Mouse (Mus musculus): Measurements from ENCODE around the gene Arv1. TPM values are rescaled to one million over a fixed set of nuclear protein-coding genes. Genes with fewer than 3 reads are reported as not detected.

Gene Arv1
- polyA plus RNA-seq, 1 experiment from 2014 or later = 22.5 TPM

GRCm38 (mm10) chr8:124758544-124758943 is 36.6 kb downstream of the Arv1 start:
- H3K4me1 ChIP-seq = peaks cover 14% of the 10 kb centered on the region
- no peak overlapping the region for H3K4me2 ChIP-seq
- 48% methylated on average over 3 of the region's 3 CpGs for WGBS
- no peaks in the 10 kb centered on the region for H3K27me3 ChIP-seq (replicated peaks)
- no peaks in the 10 kb centered on the region for H3K36me3 ChIP-seq
- no peak for ATAC-seq (ENCODE audit: insufficient read depth, low FRiP score, low read depth)
- H3K9ac ChIP-seq = no peak overlapping the region
- no peak overlapping the region for H3K4me3 ChIP-seq (replicated peaks)
- no peak overlapping the region for H3K27ac ChIP-seq
- no peaks in the 10 kb centered on the region for H3K9me3 ChIP-seq

- H3K9ac ChIP-seq = no peak overlapping the region
- H3K27ac ChIP-seq = no peak overlapping the region
- H3K36me3 ChIP-seq = no peaks in the 10 kb centered on the region
- no peak overlapping the region for H3K4me2 ChIP-seq
- H3K4me3 ChIP-seq (replicated peaks) = no peak overlapping the region
- no peaks in the 10 kb centered on the region for H3K27me3 ChIP-seq (replicated peaks)
- 66% methylated on average over 7 of the region's 7 CpGs for WGBS
- no peaks in the 10 kb centered on the region for H3K9me3 ChIP-seq
- H3K4me1 ChIP-seq = no peaks in the 10 kb centered on the region
- no peak for ATAC-seq (ENCODE audit: insufficient read depth, low FRiP score, low read depth)
These were observed 41.1 kb downstream of the Arv1 start for GRCm38 (mm10) chr8:124763061-124763460.

- H3K9me3 ChIP-seq = no peaks in the 10 kb centered on the region
- no peak overlapping the region for H3K27ac ChIP-seq
- H3K4me3 ChIP-seq (replicated peaks) = no peak overlapping the region
- H3K9ac ChIP-seq = no peak overlapping the region
- H3K27me3 ChIP-seq (replicated peaks) = no peaks in the 10 kb centered on the region
- no peaks in the 10 kb centered on the region for H3K4me1 ChIP-seq
- 48% methylated on average over 2 of the region's 2 CpGs for WGBS
- ATAC-seq (ENCODE audit: insufficient read depth, low FRiP score, low read depth) = no peak
- H3K36me3 ChIP-seq = no peaks in the 10 kb centered on the region
- no peak overlapping the region for H3K4me2 ChIP-seq
These were observed 50.5 kb downstream of the Arv1 start for GRCm38 (mm10) chr8:124772389-124772788.

DNA sequence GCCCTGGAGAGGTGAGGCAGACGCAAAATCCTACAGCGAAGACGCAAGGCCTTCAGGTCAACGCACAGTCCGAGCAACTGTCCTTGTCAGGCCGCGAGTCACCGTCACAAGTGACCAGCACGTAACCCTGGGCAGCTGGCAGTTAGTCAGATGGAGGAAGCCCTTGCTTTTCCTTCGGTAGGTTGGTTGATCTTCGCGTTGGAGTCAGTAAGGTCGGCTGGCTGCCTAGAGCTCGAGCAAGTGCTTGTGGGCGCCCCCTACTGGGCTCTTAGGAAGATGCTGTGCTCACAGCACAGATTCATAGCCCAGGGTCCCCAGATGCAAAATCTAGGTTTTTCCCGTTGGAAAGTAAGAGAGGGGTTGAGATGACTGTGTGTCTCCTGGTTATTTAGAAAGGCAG is 53.8 kb downstream of the Arv1 start:
- H3K27ac ChIP-seq = no peak overlapping the region
- H3K4me2 ChIP-seq = peak overlapping the region; percentile 46
- no peak overlapping the region for H3K9ac ChIP-seq
- 0 out of 2 replicates have a peak overlapping the region, but pooled peaks have one; percentile 15 for H3K4me3 ChIP-seq (replicated peaks)
- no peaks in the 10 kb centered on the region for H3K27me3 ChIP-seq (replicated peaks)
- no peaks in the 10 kb centered on the region for H3K36me3 ChIP-seq
- no peak for ATAC-seq (ENCODE audit: insufficient read depth, low FRiP score, low read depth)
- WGBS = 15% methylated on average over 16 of the region's 16 CpGs
- H3K9me3 ChIP-seq = no peaks in the 10 kb centered on the region
- H3K4me1 ChIP-seq = 0 out of 2 replicates have a peak, but pooled peaks cover 3% of the 10 kb centered on the region

- H3K4me1 ChIP-seq = 0 out of 2 replicates have a peak, but pooled peaks cover 3% of the 10 kb centered on the region
- no peaks in the 10 kb centered on the region for H3K27me3 ChIP-seq (replicated peaks)
- H3K9me3 ChIP-seq = no peaks in the 10 kb centered on the region
- H3K36me3 ChIP-seq = no peaks in the 10 kb centered on the region
- ATAC-seq (ENCODE audit: insufficient read depth, low FRiP score, low read depth) = peak; percentile 40
- H3K4me3 ChIP-seq (replicated peaks) = no peak overlapping the region
- no peak overlapping the region for H3K27ac ChIP-seq
- H3K4me2 ChIP-seq = no peak overlapping the region
- no peak overlapping the region for H3K9ac ChIP-seq
- WGBS = 5% methylated on average over 7 of the region's 7 CpGs
These were observed 58.3 kb downstream of the Arv1 start for GRCm38 (mm10) chr8:124780236-124780635.

DNA sequence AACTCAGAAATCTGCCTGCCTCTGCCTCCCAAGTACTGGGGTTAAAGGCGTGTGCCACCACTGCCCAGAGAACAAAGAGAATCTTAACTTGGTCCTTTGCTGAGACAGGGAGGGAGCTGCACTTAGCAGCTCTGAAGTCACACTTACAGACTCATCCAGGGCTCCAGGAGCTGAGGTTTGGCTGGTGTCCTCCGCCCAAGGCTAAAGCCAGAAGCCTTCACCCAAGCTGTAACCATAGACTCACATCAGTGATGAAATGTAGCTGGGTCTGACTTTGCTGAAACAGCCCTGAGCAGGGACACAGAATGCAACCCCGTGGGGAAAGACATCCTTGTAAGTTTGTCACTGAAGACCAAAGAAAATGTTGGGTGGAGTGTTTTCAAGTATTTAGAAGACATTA is 60.5 kb downstream of the Arv1 start:
- no peak for ATAC-seq (ENCODE audit: insufficient read depth, low FRiP score, low read depth)
- 80% methylated on average over 3 of the region's 3 CpGs for WGBS

GRCm38 (mm10) chr8:124783228-124783627 is 61.3 kb downstream of the Arv1 start:
- Histone ChIP-seq H3K9me3 (no peaks in the 10 kb centered on the region), H3K9ac (no peak overlapping the region), H3K27me3 (replicated peaks) (no peaks in the 10 kb centered on the region), H3K4me1 (0 out of 2 replicates have a peak, but pooled peaks cover 3% of the 10 kb centered on the region), H3K36me3 (no peaks in the 10 kb centered on the region), H3K4me3 (replicated peaks) (no peak overlapping the region), H3K27ac (no peak overlapping the region), H3K4me2 (no peak overlapping the region)
- no peak for ATAC-seq (ENCODE audit: insufficient read depth, low FRiP score, low read depth)
- WGBS = 85% methylated on average over 15 of the region's 15 CpGs

More for the DNA sequence above, 60.5 kb downstream of the Arv1 start:
- Histone ChIP-seq H3K4me2 (no peak overlapping the region), H3K27ac (no peak overlapping the region), H3K36me3 (no peaks in the 10 kb centered on the region), H3K4me3 (replicated peaks) (no peak overlapping the region), H3K9ac (no peak overlapping the region), H3K9me3 (no peaks in the 10 kb centered on the region), H3K27me3 (replicated peaks) (no peaks in the 10 kb centered on the region), H3K4me1 (0 out of 2 replicates have a peak, but pooled peaks cover 3% of the 10 kb centered on the region)

Other genes starting within 250 kb of the Arv1 start
- 31.4 and 37.0 TPM in 2 replicates for gene Cog2, start 201.4 kb upstream of the Arv1 start, polyA plus RNA-seq (2015; fragmentation: Nextera tagmentation; extraction: Ambion mirVana)
- 8.2 and 15.8 TPM in 2 replicates for gene Agt, start 152.4 kb upstream of the Arv1 start, polyA plus RNA-seq (2015; fragmentation: Nextera tagmentation; extraction: Ambion mirVana)
- gene Capn9, start 146.0 kb upstream of the Arv1 start, polyA plus RNA-seq (2015; fragmentation: Nextera tagmentation; extraction: Ambion mirVana) = 0.24 TPM in 2 replicates
- gene 2310022B05Rik, start 58.8 kb upstream of the Arv1 start, polyA plus RNA-seq (2015; fragmentation: Nextera tagmentation; extraction: Ambion mirVana) = 25.1 and 26.5 TPM in 2 replicates
- gene Ttc13, start 156 bp upstream of the Arv1 start, polyA plus RNA-seq (2015; fragmentation: Nextera tagmentation; extraction: Ambion mirVana) = 45.9 and 49.4 TPM in 2 replicates
- gene Fam89a, start 29.7 kb downstream of the Arv1 start, polyA plus RNA-seq (2015; fragmentation: Nextera tagmentation; extraction: Ambion mirVana) = 4.5 and 4.8 TPM in 2 replicates
- gene Trim67, start 71.0 kb downstream of the Arv1 start, polyA plus RNA-seq (2015; fragmentation: Nextera tagmentation; extraction: Ambion mirVana) = 0.63 and 0.74 TPM in 2 replicates
- 84.0 and 85.7 TPM in 2 replicates for gene Gnpat, start 140.9 kb downstream of the Arv1 start, polyA plus RNA-seq (2015; fragmentation: Nextera tagmentation; extraction: Ambion mirVana)
- gene 2810004N23Rik, start 141.0 kb downstream of the Arv1 start, polyA plus RNA-seq (2015; fragmentation: Nextera tagmentation; extraction: Ambion mirVana) = 44.9 and 45.3 TPM in 2 replicates
- 8.8 and 8.9 TPM in 2 replicates for gene Exoc8, start 175.6 kb downstream of the Arv1 start, polyA plus RNA-seq (2015; fragmentation: Nextera tagmentation; extraction: Ambion mirVana)
- 9.6 and 9.9 TPM in 2 replicates for gene Sprtn, start 175.7 kb downstream of the Arv1 start, polyA plus RNA-seq (2015; fragmentation: Nextera tagmentation; extraction: Ambion mirVana)
- gene Egln1, start 227.2 kb downstream of the Arv1 start, polyA plus RNA-seq (2015; fragmentation: Nextera tagmentation; extraction: Ambion mirVana) = 14.0 and 15.2 TPM in 2 replicates

Measured in stomach, embryonic 15.5 days (tissue).